Mouse (Mus musculus): Measurements from ENCODE around the gene Atg2a.

Gene Atg2a

GRCm38 (mm10) chr19:6253021-6253420 lies 11.6 kb downstream of the Atg2a start:
- DNase-seq, result no peak

- peak in 1 of 2 experiments; percentile 39 for DNase-seq
Observed at GRCm38 (mm10) chr19:6260428-6260827, 19.0 kb downstream of the Atg2a start.

- no peak for DNase-seq
Observed at GRCm38 (mm10) chr19:6260946-6261345, 19.5 kb downstream of the Atg2a start.

GRCm38 (mm10) chr19:6261379-6261778 lies 19.9 kb downstream of the Atg2a start:
- DNase-seq, result no peak

GRCm38 (mm10) chr19:6262222-6262621 lies 20.8 kb downstream of the Atg2a start:
- DNase-seq, result peak; percentile 51 to 79

GRCm38 (mm10) chr19:6262839-6263433 lies 21.5 kb downstream of the Atg2a start:
- no peak for DNase-seq

GRCm38 (mm10) chr19:6264200-6264599 lies 22.7 kb downstream of the Atg2a start:
- DNase-seq, result no peak

- DNase-seq, result no peak
Observed at GRCm38 (mm10) chr19:6264945-6265344, 23.5 kb downstream of the Atg2a start.

GRCm38 (mm10) chr19:6265727-6266182 lies 24.3 kb downstream of the Atg2a start:
- no peak for DNase-seq

GRCm38 (mm10) chr19:6267306-6268169 lies 26.1 kb downstream of the Atg2a start:
- no peak for DNase-seq

- DNase-seq, result peak; percentile 73 to 89
Observed at GRCm38 (mm10) chr19:6268170-6268528, 26.7 kb downstream of the Atg2a start.

- DNase-seq, result no peak
Observed at GRCm38 (mm10) chr19:6268670-6269132, 27.2 kb downstream of the Atg2a start.

GRCm38 (mm10) chr19:6269798-6270475 lies 28.5 kb downstream of the Atg2a start:
- no peak for DNase-seq

- DNase-seq, result no peak
Observed at GRCm38 (mm10) chr19:6270661-6271060, 29.2 kb downstream of the Atg2a start.

- DNase-seq, result no peak
Observed at GRCm38 (mm10) chr19:6271206-6271605, 29.7 kb downstream of the Atg2a start.

- DNase-seq, result no peak
Observed at GRCm38 (mm10) chr19:6272053-6272452, 30.6 kb downstream of the Atg2a start.

- no peak for DNase-seq
Observed at GRCm38 (mm10) chr19:6272738-6273137, 31.3 kb downstream of the Atg2a start.

GRCm38 (mm10) chr19:6273592-6273991 lies 32.1 kb downstream of the Atg2a start:
- DNase-seq, result no peak

GRCm38 (mm10) chr19:6273998-6274608 lies 32.6 kb downstream of the Atg2a start:
- DNase-seq, result no peak

- peak; percentile 57 to 68 for DNase-seq
Observed at GRCm38 (mm10) chr19:6275740-6276389, 34.4 kb downstream of the Atg2a start.

- peak; percentile 97 for DNase-seq
Observed at GRCm38 (mm10) chr19:6276426-6277421, 35.3 kb downstream of the Atg2a start, which contains the start of gene Ehd1. TSS of gene Ehd1 (plus strand) at chr19:6276725.

All from spleen, adult 18-20 months (tissue).